Mouse (Mus musculus) granulocyte monocyte progenitor cell, adult 5-6 weeks (primary cell): ENCODE data around the gene Pdss2. TPM values are rescaled to one million over a fixed set of nuclear protein-coding genes. Genes with fewer than 3 reads are reported as not detected.
A peak's percentile ranks its signal among the peaks of the same experiment; 100 is the strongest.

ENCODE experiments used
- ATAC-seq: replicated peaks from 2 replicates; pipeline ENCODE4 v1.8.0; 2016; ENCODE audit warnings: mild to moderate bottlenecking, moderate TSS enrichment, inconsistent platforms; ENCODE audit not compliant: poor library complexity, severe bottlenecking
- total RNA-seq, 2 experiments: library from RNA; stranded (forward) in 1 of 2; stranded (reverse) in 1 of 2; fragments of 200-712, 200-1000 nt in 1 of 2; fragments of >200 nt in 1 of 2; fragmentation: Nextera tagmentation in 1 of 2; gene quantifications; 2 replicates each; pipeline ENCODE4 v1.2.3; 2014 to 2017

Pdss2 gene
- total RNA-seq (2014; fragmentation: Nextera tagmentation) (6.9 and 10.1 TPM in 2 replicates), total RNA-seq (2017) (13.3 and 22.9 TPM in 2 replicates)

GRCm38 (mm10) chr10:43220910-43221625 is at the start of gene Pdss2:
TSS of gene Pdss2 (plus strand) at chr10:43221486.
- ATAC-seq, result peak; percentile 99

GRCm38 (mm10) chr10:43172066-43172465 is 49.2 kb upstream of the Pdss2 start:
- no peak for ATAC-seq

- no peak for ATAC-seq
Observed at GRCm38 (mm10) chr10:43172554-43172953, 48.7 kb upstream of the Pdss2 start.

- ATAC-seq, result peak; percentile 30
Observed at GRCm38 (mm10) chr10:43173141-43173827, 48.0 kb upstream of the Pdss2 start.

GRCm38 (mm10) chr10:43173828-43174325 is 47.4 kb upstream of the Pdss2 start:
- ATAC-seq, result no peak

- 0 out of 2 replicates have a peak, but pooled peaks have one; percentile 12 for ATAC-seq
Observed at GRCm38 (mm10) chr10:43174326-43175155, 46.7 kb upstream of the Pdss2 start, which contains the start of the genes Sobp and 9030612E09Rik. TSS of gene Sobp (minus strand) at chr10:43174530. TSS of gene 9030612E09Rik (plus strand) at chr10:43174704.

- no peak for ATAC-seq
Observed at GRCm38 (mm10) chr10:43175156-43175601, 46.1 kb upstream of the Pdss2 start.

GRCm38 (mm10) chr10:43180313-43180912 is 40.9 kb upstream of the Pdss2 start:
- no peak for ATAC-seq

- ATAC-seq, result no peak
Observed at GRCm38 (mm10) chr10:43200206-43200605, 21.1 kb upstream of the Pdss2 start.

GRCm38 (mm10) chr10:43203865-43204264 is 17.4 kb upstream of the Pdss2 start:
- no peak for ATAC-seq

- ATAC-seq, result peak; percentile 52; the same call in 1 of the 2 replicates
Observed at GRCm38 (mm10) chr10:43211866-43212265, 9.4 kb upstream of the Pdss2 start.

- no peak for ATAC-seq
Observed at GRCm38 (mm10) chr10:43217361-43217900, 3.9 kb upstream of the Pdss2 start.

GRCm38 (mm10) chr10:43220479-43220878 is 807 bp upstream of the Pdss2 start:
- peak; percentile 41 for ATAC-seq

- ATAC-seq, result peak; percentile 33
Observed at GRCm38 (mm10) chr10:43221659-43222058, 373 bp downstream of the Pdss2 start.

GRCm38 (mm10) chr10:43223391-43223790 is 2.1 kb downstream of the Pdss2 start:
- ATAC-seq, result no peak

- ATAC-seq, result no peak
Observed at GRCm38 (mm10) chr10:43226391-43226790, 5.1 kb downstream of the Pdss2 start.

- ATAC-seq, result no peak
Observed at GRCm38 (mm10) chr10:43229236-43229635, 8.0 kb downstream of the Pdss2 start.

GRCm38 (mm10) chr10:43234522-43234921 is 13.2 kb downstream of the Pdss2 start:
- ATAC-seq, result no peak

GRCm38 (mm10) chr10:43235011-43235410 is 13.7 kb downstream of the Pdss2 start:
- no peak for ATAC-seq
